Mouse (Mus musculus) right cerebral cortex, postnatal 25 days (tissue): Measurements from ENCODE around the gene Psmd11.
A peak's percentile ranks its signal among the peaks of the same experiment; 100 is the strongest.

Experiments used
- DNase-seq: peaks from one replicate; pipeline ENCODE4 v3.0.0; 2022

Gene Psmd11

DNA sequence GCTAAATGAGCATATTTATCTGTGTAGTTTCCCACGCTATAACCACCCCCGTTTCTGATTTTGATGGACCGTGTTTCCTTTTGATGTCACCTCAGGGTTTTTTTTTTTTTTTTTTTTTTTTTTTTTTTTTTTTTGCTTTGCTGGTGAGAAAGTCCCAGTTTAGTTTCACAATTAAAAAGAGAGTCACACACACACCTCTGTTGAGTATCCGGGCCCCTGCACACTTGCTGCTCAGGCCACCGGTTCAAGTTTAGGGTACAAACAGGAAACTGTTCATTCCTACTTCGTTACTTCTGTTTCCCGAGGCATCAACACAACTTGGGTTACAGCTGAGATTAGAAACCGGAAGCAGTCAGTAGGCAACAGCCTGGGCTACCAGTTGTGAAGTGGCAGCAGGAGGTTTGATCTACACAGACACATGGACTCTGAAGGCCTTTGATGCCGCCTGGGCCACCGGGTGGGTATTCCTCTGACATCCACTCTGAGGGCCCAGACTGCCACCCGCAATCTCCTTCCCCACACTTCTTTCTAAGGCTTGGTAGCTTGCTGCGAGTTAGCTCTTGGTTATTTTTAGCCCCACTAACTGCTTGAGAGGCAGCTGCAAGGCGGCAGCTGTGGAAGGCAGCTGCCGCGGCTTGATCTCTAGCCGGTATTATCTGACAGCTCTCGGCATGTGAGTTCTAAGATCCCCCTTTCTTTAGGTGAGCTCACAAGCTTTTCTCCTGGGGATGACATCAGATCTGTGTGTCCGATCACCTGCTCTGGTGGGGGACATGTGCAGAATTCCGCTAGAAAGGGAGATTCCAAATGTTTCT is 80.2 kb downstream of the Psmd11 start:
- no peak for DNase-seq

DNA sequence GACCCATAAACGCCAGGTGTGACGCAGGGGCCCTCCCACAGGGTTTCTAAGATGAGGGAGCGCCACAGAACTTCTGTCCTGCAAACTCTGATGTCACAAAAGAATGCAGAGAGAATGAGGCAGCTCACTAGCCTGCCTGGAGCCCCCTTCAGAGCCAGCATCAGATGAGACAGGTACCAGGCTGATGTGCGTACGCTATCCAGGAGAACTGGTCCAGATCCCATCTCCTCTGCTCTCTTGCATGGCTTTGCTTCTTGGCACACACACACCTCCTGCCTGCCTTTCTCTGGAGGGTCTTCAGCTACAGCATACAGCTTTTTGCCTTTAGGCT is 80.7 kb downstream of the Psmd11 start:
- no peak for DNase-seq

DNA sequence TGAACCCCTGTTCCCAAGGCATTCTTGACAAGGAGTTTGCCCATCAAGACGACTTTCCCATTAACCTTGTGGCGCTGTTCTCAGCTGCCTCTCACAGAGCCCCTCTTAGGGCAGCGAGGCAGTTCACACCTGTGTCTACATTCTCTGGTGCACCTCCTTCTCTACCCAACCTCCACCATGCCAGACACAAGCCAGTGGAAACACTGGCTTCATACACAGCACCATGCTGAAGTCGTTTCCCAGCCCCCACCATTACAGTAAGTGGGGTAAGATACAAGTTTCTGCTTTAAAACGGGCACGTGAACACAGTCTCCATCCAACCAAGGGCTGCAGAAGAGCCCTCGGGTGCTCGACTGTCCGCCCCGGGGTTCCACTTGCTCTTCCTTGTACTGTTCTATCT is 81.7 kb downstream of the Psmd11 start:
- no peak for DNase-seq

DNA sequence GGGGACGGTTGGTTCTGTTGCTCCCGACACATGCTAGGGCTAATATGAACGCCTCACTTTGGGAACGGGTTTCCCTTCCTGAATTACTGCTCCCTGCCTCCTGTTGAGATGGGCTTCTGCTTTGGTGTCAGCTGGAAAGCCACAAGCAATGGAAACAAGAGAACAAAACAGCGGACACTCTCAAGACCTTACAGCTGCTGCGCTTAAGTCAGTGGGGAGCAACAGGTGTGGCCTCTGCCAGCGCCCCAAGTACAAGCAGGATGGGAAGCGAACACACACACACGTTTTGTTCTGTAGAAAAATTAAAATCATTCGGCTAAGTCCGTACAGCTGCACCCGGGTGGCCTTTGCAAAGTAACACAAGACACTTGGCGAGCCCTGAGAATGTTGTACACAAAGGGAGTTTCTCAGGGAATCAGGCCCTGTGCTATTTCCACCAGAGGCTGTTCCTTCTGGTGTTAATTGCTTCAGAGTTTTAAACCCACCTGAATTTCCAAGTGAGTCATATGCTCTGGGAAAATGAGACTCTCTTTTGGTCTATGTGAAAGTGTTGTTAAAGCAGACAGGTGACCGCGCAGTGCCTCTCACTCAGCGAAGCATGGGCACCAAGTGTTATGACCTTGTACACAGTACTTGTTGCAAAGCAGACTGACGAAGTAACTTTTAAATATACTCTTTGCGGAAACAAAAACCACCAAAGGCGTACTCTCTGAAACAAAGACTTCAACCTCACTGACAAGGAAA is 84.1 kb downstream of the Psmd11 start:
- no peak for DNase-seq

DNA sequence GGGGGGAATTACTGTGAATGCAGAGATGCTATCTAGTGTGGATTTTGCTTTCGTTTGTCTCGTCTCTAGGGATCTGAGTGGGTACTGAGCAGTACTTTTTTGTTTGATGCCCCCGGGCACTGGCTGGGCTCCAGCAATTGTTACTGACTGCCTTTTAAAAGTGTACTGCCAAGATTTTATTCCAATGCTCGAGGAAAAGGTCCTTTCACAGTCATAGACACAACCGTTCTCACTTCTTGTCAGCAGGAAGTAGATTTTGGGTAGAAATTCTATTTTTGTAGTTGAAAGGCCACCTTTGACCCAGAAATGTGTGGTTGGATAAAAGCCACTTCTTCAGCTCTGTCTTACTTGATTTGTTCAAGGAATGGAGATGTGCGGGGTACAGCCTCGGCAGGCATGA is 85.4 kb downstream of the Psmd11 start:
- no peak for DNase-seq

DNA sequence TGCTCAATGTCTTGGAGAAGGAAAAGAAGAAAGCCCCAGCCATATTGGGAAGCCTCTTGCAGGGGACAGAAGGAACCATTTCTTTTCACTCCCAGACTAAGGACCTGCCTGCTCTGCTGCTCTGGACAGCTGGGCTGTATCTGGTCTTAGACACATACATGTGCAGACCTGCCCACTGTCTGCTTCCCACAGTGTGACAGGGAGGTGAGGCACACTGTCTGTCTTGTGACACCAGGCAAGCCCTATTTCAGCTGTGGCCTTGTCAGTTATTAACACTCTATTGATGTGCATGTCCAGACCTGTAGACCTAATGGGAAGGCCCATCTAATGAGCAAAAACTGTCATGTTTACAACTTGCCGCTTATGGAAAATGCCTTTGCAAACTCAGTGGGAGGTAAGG is 86.9 kb downstream of the Psmd11 start:
- DNase-seq: no peak

DNA sequence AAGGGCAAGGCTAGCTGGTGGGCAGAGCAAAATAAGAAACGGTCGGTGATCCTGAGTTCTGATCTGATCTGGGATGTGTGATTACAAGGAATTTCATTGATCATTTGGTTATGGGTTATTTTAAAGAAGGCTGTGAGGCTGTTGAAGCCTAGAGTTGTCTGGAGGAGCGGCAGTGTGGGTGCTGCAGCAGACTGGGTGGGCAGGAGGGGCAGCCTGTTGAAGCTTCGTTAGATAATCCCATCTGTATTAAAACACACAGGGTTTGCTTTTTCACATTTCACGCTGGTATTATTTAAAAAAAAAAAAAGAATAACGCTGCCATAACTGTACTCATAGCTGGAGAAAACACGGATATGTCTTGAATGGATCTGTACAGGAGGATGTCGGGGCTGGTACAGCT is 87.5 kb downstream of the Psmd11 start:
- DNase-seq: no peak

DNA sequence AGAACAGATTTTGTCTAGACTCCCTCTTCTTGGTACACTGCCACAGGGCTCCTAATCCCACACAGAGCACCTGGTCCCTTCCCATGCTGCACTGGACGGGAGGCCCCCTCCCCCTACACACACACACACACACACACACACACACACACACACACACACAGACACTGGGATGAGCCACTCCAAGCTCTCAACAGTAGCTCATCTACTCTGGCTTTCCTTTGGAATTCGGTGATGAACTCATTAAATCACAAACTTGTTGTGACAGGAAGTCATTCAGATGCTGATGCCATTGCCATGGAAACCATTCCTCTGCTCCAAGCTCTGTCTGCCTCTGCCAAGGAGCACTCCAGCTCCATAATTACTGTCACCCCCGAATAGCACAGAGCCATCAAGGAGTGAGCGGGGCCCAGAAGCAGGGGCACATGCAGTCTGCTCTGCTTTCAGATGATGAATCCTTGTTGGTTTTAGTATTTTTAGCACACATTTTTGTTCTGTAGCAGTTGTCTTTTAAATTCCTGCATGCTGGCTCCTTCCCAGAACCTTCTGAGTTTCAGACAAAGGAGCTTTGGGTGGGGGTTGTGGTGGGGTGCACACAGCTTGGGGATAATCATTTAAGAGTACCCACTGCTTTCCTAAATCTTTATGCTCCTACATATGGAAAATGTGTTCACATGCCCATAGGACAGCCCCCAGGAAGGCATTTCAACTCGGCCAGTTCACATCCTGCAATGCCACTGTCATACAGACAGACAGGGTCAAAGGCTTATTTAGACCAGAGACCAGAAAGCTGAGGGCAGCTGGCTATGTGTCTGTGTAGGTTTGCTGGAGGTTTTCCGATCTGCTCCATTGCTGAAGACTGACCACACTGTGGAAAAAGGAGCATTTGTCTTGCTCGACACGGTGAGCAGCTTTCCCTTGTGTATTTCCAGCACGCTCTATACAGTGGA is 90.3 kb downstream of the Psmd11 start:
- DNase-seq: peak; percentile 56

DNA sequence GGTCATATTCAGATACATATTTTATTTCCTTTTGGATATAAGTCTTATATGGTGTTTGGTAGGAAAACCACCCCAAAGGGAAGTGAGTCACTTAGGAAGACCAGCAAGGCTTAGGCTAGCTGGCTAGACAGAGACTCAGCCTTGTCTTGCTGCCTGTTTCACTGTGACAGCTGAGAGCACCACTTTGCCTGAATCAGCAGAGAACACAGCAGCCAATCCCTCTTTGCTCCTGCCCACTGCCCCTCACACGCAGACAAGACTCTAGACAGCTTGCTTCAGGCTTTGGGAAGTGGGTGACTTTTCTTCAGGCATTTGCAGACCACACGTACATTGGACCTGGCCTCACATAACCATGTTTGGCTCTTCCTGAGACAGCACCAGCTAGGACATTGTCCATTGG is 92.7 kb downstream of the Psmd11 start:
- no peak for DNase-seq
